Mouse (Mus musculus): ENCODE data around the gene Tpbpb.
"Not testable (repeated sequence)": the region's sequence is repeated elsewhere in the genome, so short reads cannot be mapped to it uniquely, and the experiment has no call there.

Gene Tpbpb

GRCm38 (mm10) chr13:60904780-60905179 lies at the start of gene Tpbpb:
Tpbpb (minus strand) TSS chr13:60904880.
- not testable (repeated sequence) for DNase-seq (ENCODE audit: low spot score in 2 of 2)

GRCm38 (mm10) chr13:60941884-60942283 lies 37.2 kb upstream of the Tpbpb start, which contains the start of gene Tpbpa:
Tpbpa (minus strand) TSS chr13:60941984.
- not testable (repeated sequence) for DNase-seq (ENCODE audit: low spot score in 2 of 2)

GRCm38 (mm10) chr13:60936500-60936901 lies 31.8 kb upstream of the Tpbpb start, which contains the start of the genes Gm49391 and Ctla2a:
Gm49391 (minus strand) TSS chr13:60936571.
Ctla2a (minus strand) TSS chr13:60936625.
- DNase-seq (ENCODE audit: low spot score in 2 of 2): no peak

- not testable (repeated sequence) for DNase-seq (ENCODE audit: low spot score in 2 of 2)
Measured at GRCm38 (mm10) chr13:60935490-60935889, 30.8 kb upstream of the Tpbpb start, which contains the start of gene Gm49393. Gm49393 (minus strand) TSS chr13:60935590.

DNA sequence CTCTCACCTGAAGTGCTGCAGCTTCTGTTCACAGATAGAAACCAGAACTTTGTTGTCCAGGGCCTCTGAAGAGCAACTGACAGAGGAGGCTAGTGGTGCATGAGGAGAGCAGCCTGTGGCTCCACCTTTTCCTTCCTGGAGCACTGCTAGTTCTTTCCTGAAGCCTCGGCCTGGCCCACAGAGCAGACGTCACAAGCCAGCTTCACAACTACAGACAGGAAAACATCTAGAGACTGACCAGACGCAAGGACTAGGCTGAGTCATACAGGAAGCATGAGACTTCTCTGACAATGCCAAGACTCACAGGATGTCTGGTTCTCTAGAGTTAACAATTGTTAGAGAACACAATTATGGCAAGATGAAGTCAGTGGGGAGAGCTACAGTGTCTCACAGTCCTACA lies 7.4 kb downstream of the Tpbpb start, which contains the start of gene Ctla2b:
Gene Ctla2b, minus strand, starts transcription at position 120 of the 400 bp plus-strand sequence.
- peak in 1 of 2 experiments; percentile 4 for DNase-seq (ENCODE audit: low spot score in 2 of 2)

GRCm38 (mm10) chr13:60896794-60897193 lies 7.9 kb downstream of the Tpbpb start, which contains the start of gene Gm49392:
Gm49392 (minus strand) TSS chr13:60896894.
- not testable (repeated sequence) for DNase-seq (ENCODE audit: low spot score in 2 of 2)

GRCm38 (mm10) chr13:60895406-60896160 lies 9.1 kb downstream of the Tpbpb start:
- no peak for DNase-seq (ENCODE audit: low spot score in 2 of 2)

- no peak for DNase-seq (ENCODE audit: low spot score in 2 of 2)
Measured at GRCm38 (mm10) chr13:60892301-60892700, 12.4 kb downstream of the Tpbpb start.

GRCm38 (mm10) chr13:60864281-60864680 lies 40.4 kb downstream of the Tpbpb start, which contains the start of gene 4930486L24Rik:
4930486L24Rik (minus strand) TSS chr13:60864475.
- DNase-seq (ENCODE audit: low spot score in 2 of 2): no peak

Data from right cerebral cortex, postnatal 36 days (tissue).